Mouse (Mus musculus) lung, adult 2 months (tissue): ENCODE measurements at regions not wholly inside any gene's neighbourhood (a gene's known extent, or its start where the extent isn't known, plus 50 kb on each side); places are given as distances from the start of the nearest gene placed in this dataset.

ENCODE experiments used
- DNase-seq: peaks from one replicate; pipeline ENCODE4 v3.0.0; 2022
- H3K4me1 ChIP-seq: fragments of 200-500 bp; 2 replicates; pipeline ENCODE4 v1.6.1; 2011; ENCODE audit warnings: low read length; ENCODE audit not compliant: control insufficient read depth, insufficient read depth
- H3K4me3 ChIP-seq: fragments of 200-500 bp; replicated peaks from 2 replicates; pipeline ENCODE3; 2011; ENCODE audit warnings: low read depth, mild to moderate bottlenecking, control low read depth, low read length; ENCODE audit errors: extremely low read depth
- CTCF ChIP-seq: fragments of 200-500 bp; IDR thresholded peaks from 2 replicates; pipeline ENCODE4 v1.5.1; 2011; ENCODE audit warnings: mild to moderate bottlenecking, low read length, control low read depth; ENCODE audit not compliant: insufficient read depth
- POLR2A ChIP-seq: fragments of 200-500 bp; IDR thresholded peaks from 2 replicates; pipeline ENCODE4 v1.6.1; 2011; ENCODE audit warnings: low read depth, mild to moderate bottlenecking, control low read depth, low read length, borderline replicate concordance; ENCODE audit errors: extremely low read depth
- WGBS: fragments of 180-500 bp; shearing (Covaris S2); methylation state at CpG from one replicate; pipeline ENCODE4 v1.1.7; 2018; 5-methylcytosine and 5-hydroxymethylcytosine counted together

GRCm38 (mm10) chrX:167101929-167102328 is 107.2 kb downstream of the Tmsb4x start:
- WGBS, result 57% methylated on average over 2 of the region's 2 CpGs
- no peak for TF ChIP-seq CTCF
- no peak for TF ChIP-seq POLR2A
- no peak overlapping the region for H3K4me3 ChIP-seq
- H3K4me1 ChIP-seq, result peaks cover 10% of the 10 kb centered on the region
- no peak for DNase-seq

- DNase-seq, result peak; percentile 21
- Histone ChIP-seq H3K4me3 (no peak overlapping the region), H3K4me1 (peaks cover 10% of the 10 kb centered on the region)
- WGBS, result 62% methylated on average over 6 of the region's 6 CpGs
- TF ChIP-seq POLR2A (no peak), CTCF (no peak)
These were observed 109.7 kb downstream of the Tmsb4x start for GRCm38 (mm10) chrX:167099411-167099810.

GRCm38 (mm10) chrX:167098914-167099313 is 110.2 kb downstream of the Tmsb4x start:
- TF ChIP-seq POLR2A (no peak), CTCF (no peak)
- H3K4me3 ChIP-seq, result no peak overlapping the region
- DNase-seq, result no peak
- H3K4me1 ChIP-seq, result peaks cover 5% of the 10 kb centered on the region
- 71% methylated on average over 3 of the region's 3 CpGs for WGBS

GRCm38 (mm10) chrX:167091841-167092240 is 117.3 kb downstream of the Tmsb4x start:
- 31% methylated on average over 1 of the region's 1 CpGs for WGBS
- Histone ChIP-seq H3K4me1 (peaks cover 4% of the 10 kb centered on the region; the same call in 1 of the 2 replicates), H3K4me3 (no peak overlapping the region)
- TF ChIP-seq POLR2A (peak; percentile 53; the same call in 1 of the 2 replicates), CTCF (no peak)
- peak; percentile 14 for DNase-seq

GRCm38 (mm10) chrX:167088930-167089329 is 120.2 kb downstream of the Tmsb4x start:
- 45% methylated on average over 3 of the region's 3 CpGs for WGBS
- DNase-seq, result no peak
- no peak overlapping the region for H3K4me3 ChIP-seq
- peaks cover 4% of the 10 kb centered on the region; the same call in 1 of the 2 replicates for H3K4me1 ChIP-seq
- TF ChIP-seq POLR2A, result no peak
- TF ChIP-seq CTCF, result no peak

GRCm38 (mm10) chrX:167088438-167088837 is 120.7 kb downstream of the Tmsb4x start:
- Histone ChIP-seq H3K4me1 (peaks cover 4% of the 10 kb centered on the region; the same call in 1 of the 2 replicates), H3K4me3 (no peak overlapping the region)
- 47% methylated on average over 2 of the region's 2 CpGs for WGBS
- TF ChIP-seq POLR2A, result no peak
- TF ChIP-seq CTCF, result no peak
- no peak for DNase-seq

- DNase-seq, result no peak
- Histone ChIP-seq H3K4me3 (no peak overlapping the region), H3K4me1 (no peaks in the 10 kb centered on the region)
- TF ChIP-seq CTCF, result no peak
- TF ChIP-seq POLR2A, result no peak
- WGBS, result 38% methylated on average over 3 of the region's 3 CpGs
These were observed 128.3 kb downstream of the Tmsb4x start for GRCm38 (mm10) chrX:167080821-167081220.

- TF ChIP-seq POLR2A (no peak), CTCF (no peak)
- 47% methylated on average over 2 of the region's 2 CpGs for WGBS
- peaks cover 2% of the 10 kb centered on the region; the same call in 1 of the 2 replicates for H3K4me1 ChIP-seq
- DNase-seq, result no peak
- no peak overlapping the region for H3K4me3 ChIP-seq
These were observed 140.0 kb downstream of the Tmsb4x start for GRCm38 (mm10) chrX:167069075-167069474.

GRCm38 (mm10) chrX:167067918-167068317 is 141.2 kb downstream of the Tmsb4x start:
- no peak for DNase-seq
- Histone ChIP-seq H3K4me1 (peaks cover 6% of the 10 kb centered on the region; the same call in 1 of the 2 replicates), H3K4me3 (no peak overlapping the region)
- no peak for TF ChIP-seq POLR2A
- no peak for TF ChIP-seq CTCF
- WGBS, result 90% methylated on average over 3 of the region's 3 CpGs

- TF ChIP-seq CTCF, result no peak
- TF ChIP-seq POLR2A, result no peak
- DNase-seq, result peak; percentile 21
- H3K4me1 ChIP-seq, result peaks cover 4% of the 10 kb centered on the region; the same call in 1 of the 2 replicates
- H3K4me3 ChIP-seq, result no peak overlapping the region
- WGBS, result 45% methylated on average over 4 of the region's 4 CpGs
These were observed 145.2 kb downstream of the Tmsb4x start for GRCm38 (mm10) chrX:167063881-167064280.
